Mouse (Mus musculus) kidney, adult 2 months (tissue): ENCODE results near the gene Rbm8a2.

Experiments
- CTCF ChIP-seq: fragments of 200-500 bp; conservative IDR thresholded peaks from 2 replicates; pipeline ENCODE4 v1.5.1; 2011; ENCODE audit warnings: low read depth, mild to moderate bottlenecking, control low read depth, low read length, moderate library complexity, mixed read lengths; ENCODE audit not compliant: insufficient read depth, insufficient read length
- POLR2A ChIP-seq: fragments of 200-500 bp; IDR thresholded peaks from one replicate; pipeline ENCODE4 v1.6.1; 2011; ENCODE audit warnings: low read depth, low read length, control low read depth

GRCm38 (mm10) chr1:176013497-176014268, 34.8 kb upstream of the Rbm8a2 start:
- TF ChIP-seq CTCF (no peak), POLR2A (no peak)
